ENCODE assay signal across 17 mouse cellular contexts in the genomic region with DNA sequence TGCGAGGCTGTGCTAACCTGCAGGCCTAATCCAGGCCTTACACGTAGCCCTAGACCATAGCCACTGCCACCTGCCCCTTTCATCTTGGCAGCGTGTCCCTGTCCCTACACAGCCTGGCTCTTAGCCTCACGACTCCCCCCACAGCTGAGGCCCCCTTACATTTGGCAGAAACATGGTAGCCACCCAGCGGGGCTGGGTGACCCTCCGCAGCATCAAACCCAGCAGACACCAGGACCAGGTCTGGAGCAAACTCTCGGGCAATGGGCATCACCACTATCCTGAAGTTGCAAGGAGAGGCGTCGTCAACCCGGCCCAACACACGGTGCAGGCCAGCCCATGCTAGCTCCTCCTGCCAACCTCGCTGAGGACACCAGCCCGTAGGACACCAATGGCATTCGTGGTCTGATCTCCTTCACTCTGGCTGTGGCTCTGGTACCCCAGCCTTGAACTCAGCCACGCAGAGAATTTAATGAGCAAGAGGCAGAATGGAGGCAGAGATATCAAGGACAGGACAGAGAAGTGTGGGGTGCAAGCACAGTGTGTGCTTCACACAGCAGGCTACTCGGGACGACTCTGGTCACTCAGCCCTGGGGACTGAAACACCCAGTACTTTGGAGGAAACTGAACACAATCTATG.
"Had no signal": no experiment of that assay in that cellular context is flagged by ENCODE, and none has a peak within 500 bp of the region (broad histone marks: within the 10 kb centered on the region; RNA-seq: fewer than 3 reads in every experiment).

No protein-coding gene starts in this region.

- ATAC-seq: liver, postnatal 0 days; lung, postnatal 0 days; midbrain, embryonic 16.5 days had no signal

- H3K4me1 ChIP-seq: lung, embryonic 15.5 days; stomach, embryonic 15.5 days had no signal

- H3K4me3 ChIP-seq: lung, embryonic 15.5 days; megakaryocyte, embryonic 14.5 days; midbrain, embryonic 12.5 days; neural tube, embryonic 12.5 days; stomach, embryonic 15.5 days had no signal

- H3K27ac ChIP-seq: lung, embryonic 15.5 days; macrophage; midbrain, embryonic 12.5 days; neural tube, embryonic 12.5 days; stomach, embryonic 15.5 days; stomach, postnatal 0 days had no signal

- DNase-seq: liver, postnatal 0 days; lung, adult 2 months; lung, postnatal 14 days; lung, postnatal 36 days; midbrain, embryonic 14.5 days; right cerebral cortex, postnatal 14 days; thymus, adult 18-20 months; thymus, postnatal 14 days had no signal

- H3K27me3 ChIP-seq: lung, embryonic 15.5 days; megakaryocyte, embryonic 14.5 days; neural tube, embryonic 12.5 days; stomach, embryonic 15.5 days had no signal

- H3K9ac ChIP-seq: liver, postnatal 0 days; lung, embryonic 15.5 days; midbrain, embryonic 12.5 days; neural tube, embryonic 12.5 days; stomach, embryonic 15.5 days had no signal

- H3K4me2 ChIP-seq: lung, embryonic 15.5 days; midbrain, embryonic 12.5 days; neural tube, embryonic 12.5 days; stomach, embryonic 15.5 days had no signal

- H3K9me3 ChIP-seq: lung, embryonic 15.5 days; megakaryocyte, embryonic 14.5 days; midbrain, embryonic 12.5 days; neural tube, embryonic 12.5 days; stomach, embryonic 15.5 days had no signal
